Mouse (Mus musculus): ENCODE measurements around the gene Urad.
A peak's percentile ranks its signal among the peaks of the same experiment; 100 is the strongest.

Urad gene

GRCm38 (mm10) chr5:147322183-147322582 lies at the start of gene Urad:
Urad (minus strand) TSS chr5:147322440.
- no peak for DNase-seq

GRCm38 (mm10) chr5:147370276-147370675 lies 48.0 kb upstream of the Urad start:
- no peak for DNase-seq

- DNase-seq: no peak
Observed at GRCm38 (mm10) chr5:147368221-147368620, 46.0 kb upstream of the Urad start.

GRCm38 (mm10) chr5:147365995-147366765 lies 43.9 kb upstream of the Urad start:
- DNase-seq: no peak

- peak; percentile 45 for DNase-seq
Observed at GRCm38 (mm10) chr5:147363054-147363453, 40.8 kb upstream of the Urad start.

- no peak for DNase-seq
Observed at GRCm38 (mm10) chr5:147358481-147358880, 36.2 kb upstream of the Urad start.

GRCm38 (mm10) chr5:147357536-147357935 lies 35.3 kb upstream of the Urad start:
- DNase-seq: peak; percentile 41

- DNase-seq: no peak
Observed at GRCm38 (mm10) chr5:147356260-147357055, 34.2 kb upstream of the Urad start.

GRCm38 (mm10) chr5:147355788-147356187 lies 33.5 kb upstream of the Urad start:
- DNase-seq: no peak

GRCm38 (mm10) chr5:147354985-147355384 lies 32.7 kb upstream of the Urad start:
- DNase-seq: no peak

GRCm38 (mm10) chr5:147354161-147354780 lies 32.0 kb upstream of the Urad start:
- no peak for DNase-seq

GRCm38 (mm10) chr5:147351931-147352330 lies 29.7 kb upstream of the Urad start:
- no peak for DNase-seq

- no peak for DNase-seq
Observed at GRCm38 (mm10) chr5:147345981-147346380, 23.7 kb upstream of the Urad start.

GRCm38 (mm10) chr5:147343904-147344303 lies 21.7 kb upstream of the Urad start:
- no peak for DNase-seq

DNA sequence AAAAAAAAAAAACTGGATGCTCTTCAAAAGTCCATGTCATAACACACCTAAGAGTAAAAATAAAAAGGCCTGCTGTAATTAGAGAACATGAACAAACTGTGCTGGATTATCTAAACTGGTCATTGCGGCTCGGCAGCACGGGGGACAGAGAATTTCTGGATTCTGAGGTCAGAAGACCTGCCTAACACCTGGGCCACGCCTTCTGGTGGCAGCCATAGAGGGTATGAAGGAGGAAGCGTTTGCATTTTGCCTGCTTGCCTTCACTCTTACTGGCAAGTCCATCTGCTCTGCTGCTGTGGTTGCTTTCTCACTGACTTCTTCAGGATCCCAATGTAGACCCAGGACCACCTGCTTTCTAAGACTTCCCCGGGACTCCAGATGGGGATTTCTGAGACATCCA lies 20.7 kb upstream of the Urad start:
- DNase-seq: no peak

DNA sequence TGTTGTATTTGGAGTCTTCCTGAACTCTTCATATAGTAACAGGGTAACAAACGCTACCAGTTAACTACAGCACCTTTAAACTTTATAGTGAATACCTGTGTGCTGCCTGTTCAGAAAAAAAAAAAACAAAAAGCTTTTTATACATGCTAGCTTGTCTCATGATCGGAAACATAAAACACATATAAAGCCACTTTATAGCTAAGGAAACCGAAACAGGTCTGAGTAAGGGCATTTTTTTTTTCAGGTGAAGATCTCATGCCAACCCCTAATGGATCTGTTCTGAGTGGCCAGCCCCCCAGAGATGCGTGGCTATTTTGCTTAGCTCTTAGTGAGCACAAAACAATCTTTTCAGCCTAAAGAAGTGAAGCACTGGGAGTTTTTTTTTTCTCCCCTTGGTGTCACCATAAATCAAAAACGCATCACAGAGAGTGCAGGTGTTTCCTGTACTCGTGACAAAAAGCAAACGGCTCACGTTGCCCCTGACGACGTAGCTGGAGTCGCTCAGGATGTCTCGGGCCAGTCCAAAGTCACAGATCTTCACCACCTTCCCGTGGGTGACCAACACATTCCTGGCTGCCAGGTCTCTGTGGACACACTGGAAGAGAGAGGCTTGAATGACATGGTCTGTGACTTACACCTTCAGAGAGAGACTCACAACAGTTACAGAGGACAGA lies 18.6 kb upstream of the Urad start:
- DNase-seq: peak; percentile 29

- DNase-seq: peak; percentile 6
Observed at GRCm38 (mm10) chr5:147339560-147339959, 17.3 kb upstream of the Urad start.

DNA sequence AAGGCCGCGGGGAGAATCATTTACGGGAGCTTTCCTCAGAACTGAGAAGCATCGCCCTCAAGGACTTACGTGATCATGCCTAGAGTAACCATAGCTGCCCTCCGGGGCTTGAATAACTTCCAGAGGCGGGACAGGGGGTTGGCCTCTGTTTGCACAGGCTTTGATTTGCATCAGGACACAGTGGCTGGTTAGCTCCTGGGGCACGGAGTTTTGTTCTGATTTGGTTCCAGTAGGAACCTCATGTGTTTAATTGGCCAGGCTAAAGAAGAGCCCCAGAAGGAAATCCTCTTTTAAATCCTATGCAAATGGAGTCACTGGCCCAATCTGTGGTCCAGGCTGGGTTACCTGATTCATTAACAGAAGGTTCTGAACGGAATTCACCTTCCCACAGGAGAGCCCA lies 16.7 kb upstream of the Urad start:
- peak; percentile 23 for DNase-seq

GRCm38 (mm10) chr5:147332711-147333110 lies 10.5 kb upstream of the Urad start:
- DNase-seq: no peak

GRCm38 (mm10) chr5:147331547-147331946 lies 9.3 kb upstream of the Urad start:
- peak; percentile 65 for DNase-seq

GRCm38 (mm10) chr5:147329946-147330345 lies 7.7 kb upstream of the Urad start:
- DNase-seq: no peak

DNA sequence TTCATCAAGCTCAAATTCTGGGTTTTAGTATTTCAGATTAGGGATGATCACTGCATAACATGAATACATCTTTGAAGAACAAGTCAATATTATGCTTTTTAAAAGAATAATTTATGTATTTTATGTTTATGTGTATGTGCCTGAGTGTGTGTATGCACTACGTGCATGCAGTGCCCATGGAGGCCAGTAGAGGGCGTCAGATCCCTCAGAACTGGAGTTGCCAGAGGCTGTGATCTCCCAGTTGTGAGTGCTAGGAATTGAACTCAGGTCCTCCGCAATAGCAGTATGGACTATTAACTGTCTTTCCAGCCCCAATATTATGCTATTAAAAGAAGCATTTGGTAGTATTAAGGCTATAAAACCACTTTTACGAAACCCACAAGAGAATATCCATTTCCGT lies 5.4 kb upstream of the Urad start:
- DNase-seq: no peak

DNA sequence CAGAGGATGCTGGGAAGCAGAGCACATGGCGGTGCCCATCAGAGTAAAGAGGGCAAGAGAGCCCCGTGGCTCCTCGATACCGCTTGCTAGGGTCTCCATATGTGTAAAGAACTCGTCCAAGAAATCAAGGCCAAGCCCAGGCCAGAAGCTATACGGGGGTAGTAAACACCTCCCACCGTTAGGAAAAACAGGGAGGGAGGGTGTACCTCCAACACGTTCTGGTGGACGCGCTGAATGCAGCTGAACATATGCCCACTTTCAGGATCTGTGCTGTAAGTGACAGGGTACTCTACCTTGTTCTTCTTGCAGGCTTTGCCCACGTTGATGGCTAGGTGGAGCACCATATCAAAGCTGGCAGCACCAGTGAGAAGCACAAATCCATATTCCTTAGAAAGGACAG lies 3.7 kb upstream of the Urad start:
- no peak for DNase-seq
